Mouse (Mus musculus) thymus, postnatal 10 days (tissue): Measurements from ENCODE around the gene Gm10985.

Experiments
- DNase-seq, 2 experiments: peaks; one replicate each; pipeline ENCODE4 v3.0.0; 2021; ENCODE audit warnings: low spot score in 2 of 2

Gm10985 gene

GRCm38 (mm10) chr3:53844786-53845185, at the start of gene Gm10985:
TSS of gene Gm10985 (plus strand) at chr3:53845086.
- no peak for DNase-seq

GRCm38 (mm10) chr3:53796933-53797332, 48.0 kb upstream of the Gm10985 start:
- DNase-seq: no peak

GRCm38 (mm10) chr3:53799671-53800070, 45.2 kb upstream of the Gm10985 start:
- DNase-seq: no peak

- DNase-seq: no peak
These were observed 31.4 kb upstream of the Gm10985 start for GRCm38 (mm10) chr3:53813421-53813977.

- DNase-seq: no peak
These were observed 10.6 kb upstream of the Gm10985 start for GRCm38 (mm10) chr3:53834238-53834637.

GRCm38 (mm10) chr3:53846206-53846928, 1.5 kb downstream of the Gm10985 start:
- no peak for DNase-seq

- no peak for DNase-seq
These were observed 2.8 kb downstream of the Gm10985 start for GRCm38 (mm10) chr3:53847726-53848125.

- DNase-seq: no peak
These were observed 3.4 kb downstream of the Gm10985 start for GRCm38 (mm10) chr3:53848262-53848661.

GRCm38 (mm10) chr3:53854261-53854660, 9.4 kb downstream of the Gm10985 start:
- no peak for DNase-seq

GRCm38 (mm10) chr3:53854831-53855230, 9.9 kb downstream of the Gm10985 start:
- DNase-seq: no peak

- DNase-seq: peak; percentile 83 to 84
These were observed 18.7 kb downstream of the Gm10985 start, which contains the start of gene Ufm1 for GRCm38 (mm10) chr3:53863383-53864220. TSS of gene Ufm1 (minus strand) at chr3:53863830.

GRCm38 (mm10) chr3:53868212-53868611, 23.3 kb downstream of the Gm10985 start:
- DNase-seq: no peak

- no peak for DNase-seq
These were observed 24.4 kb downstream of the Gm10985 start for GRCm38 (mm10) chr3:53869263-53869662.

GRCm38 (mm10) chr3:53870482-53870881, 25.6 kb downstream of the Gm10985 start:
- no peak for DNase-seq

GRCm38 (mm10) chr3:53871596-53871995, 26.7 kb downstream of the Gm10985 start:
- DNase-seq: no peak

GRCm38 (mm10) chr3:53890619-53891540, 46.0 kb downstream of the Gm10985 start:
- DNase-seq: no peak
